Mouse (Mus musculus): ENCODE data around the gene Myrfl. TPM values are rescaled to one million over a fixed set of nuclear protein-coding genes. Genes with fewer than 3 reads are reported as not detected.

Myrfl gene
- polyA plus RNA-seq, 1 experiment from 2014 or later: not detected

GRCm38 (mm10) chr10:116926428-116927113, 29.9 kb upstream of the Myrfl start:
- H3K27me3 ChIP-seq: no peaks in the 10 kb centered on the region
- H3K9ac ChIP-seq: no peak overlapping the region
- no peak overlapping the region for H3K4me2 ChIP-seq
- ATAC-seq (ENCODE audit: insufficient read depth): no peak
- no peak overlapping the region for H3K27ac ChIP-seq (replicated peaks)
- WGBS (ENCODE audit: insufficient replicate concordance): 66% methylated on average over 11 of the region's 11 CpGs
- peaks cover 17% of the 10 kb centered on the region for H3K36me3 ChIP-seq (replicated peaks)
- H3K9me3 ChIP-seq (replicated peaks): no peaks in the 10 kb centered on the region
- H3K4me3 ChIP-seq (replicated peaks): no peak overlapping the region
- no peaks in the 10 kb centered on the region; the same call in 1 of the 2 replicates for H3K4me1 ChIP-seq (replicated peaks)

GRCm38 (mm10) chr10:116923651-116924495, 27.2 kb upstream of the Myrfl start:
- H3K36me3 ChIP-seq (replicated peaks): peaks cover 12% of the 10 kb centered on the region
- WGBS (ENCODE audit: insufficient replicate concordance): 79% methylated on average over 19 of the region's 19 CpGs

GRCm38 (mm10) chr10:116922161-116922560, 25.4 kb upstream of the Myrfl start:
- WGBS (ENCODE audit: insufficient replicate concordance): 79% methylated on average over 15 of the region's 15 CpGs
- no peaks in the 10 kb centered on the region for H3K9me3 ChIP-seq (replicated peaks)
- no peak overlapping the region for H3K27ac ChIP-seq (replicated peaks)
- no peak overlapping the region for H3K9ac ChIP-seq
- H3K4me1 ChIP-seq (replicated peaks): no peaks in the 10 kb centered on the region
- H3K4me3 ChIP-seq (replicated peaks): no peak overlapping the region
- ATAC-seq (ENCODE audit: insufficient read depth): no peak
- H3K27me3 ChIP-seq: no peaks in the 10 kb centered on the region
- H3K4me2 ChIP-seq: no peak overlapping the region
- H3K36me3 ChIP-seq (replicated peaks): peaks cover 12% of the 10 kb centered on the region

More at GRCm38 (mm10) chr10:116923651-116924495, 27.2 kb upstream of the Myrfl start:
- H3K9me3 ChIP-seq (replicated peaks): no peaks in the 10 kb centered on the region
- ATAC-seq (ENCODE audit: insufficient read depth): no peak
- no peak overlapping the region for H3K27ac ChIP-seq (replicated peaks)
- H3K27me3 ChIP-seq: no peaks in the 10 kb centered on the region
- no peak overlapping the region for H3K9ac ChIP-seq
- H3K4me2 ChIP-seq: no peak overlapping the region
- H3K4me1 ChIP-seq (replicated peaks): no peaks in the 10 kb centered on the region
- no peak overlapping the region for H3K4me3 ChIP-seq (replicated peaks)

GRCm38 (mm10) chr10:116921416-116921815, 24.7 kb upstream of the Myrfl start:
- peaks cover 13% of the 10 kb centered on the region for H3K36me3 ChIP-seq (replicated peaks)
- no peak for ATAC-seq (ENCODE audit: insufficient read depth)
- H3K9me3 ChIP-seq (replicated peaks): no peaks in the 10 kb centered on the region
- H3K27ac ChIP-seq (replicated peaks): no peak overlapping the region
- H3K4me2 ChIP-seq: no peak overlapping the region
- H3K4me1 ChIP-seq (replicated peaks): no peaks in the 10 kb centered on the region
- 79% methylated on average over 15 of the region's 15 CpGs for WGBS (ENCODE audit: insufficient replicate concordance)
- H3K27me3 ChIP-seq: no peaks in the 10 kb centered on the region
- no peak overlapping the region for H3K9ac ChIP-seq
- no peak overlapping the region for H3K4me3 ChIP-seq (replicated peaks)

GRCm38 (mm10) chr10:116920641-116921040, 23.9 kb upstream of the Myrfl start:
- H3K4me3 ChIP-seq (replicated peaks): no peak overlapping the region
- H3K4me2 ChIP-seq: no peak overlapping the region
- no peak overlapping the region for H3K9ac ChIP-seq
- ATAC-seq (ENCODE audit: insufficient read depth): no peak
- no peaks in the 10 kb centered on the region for H3K4me1 ChIP-seq (replicated peaks)
- H3K27me3 ChIP-seq: no peaks in the 10 kb centered on the region
- no peaks in the 10 kb centered on the region for H3K9me3 ChIP-seq (replicated peaks)
- H3K36me3 ChIP-seq (replicated peaks): peaks cover 18% of the 10 kb centered on the region
- no peak overlapping the region for H3K27ac ChIP-seq (replicated peaks)
- 84% methylated on average over 8 of the region's 8 CpGs for WGBS (ENCODE audit: insufficient replicate concordance)

- Histone ChIP-seq H3K4me3 (replicated peaks) (no peak overlapping the region), H3K27me3 (no peaks in the 10 kb centered on the region), H3K9me3 (replicated peaks) (no peaks in the 10 kb centered on the region), H3K4me1 (replicated peaks) (no peaks in the 10 kb centered on the region), H3K9ac (no peak overlapping the region), H3K36me3 (replicated peaks) (peaks cover 16% of the 10 kb centered on the region), H3K4me2 (no peak overlapping the region), H3K27ac (replicated peaks) (no peak overlapping the region)
- ATAC-seq (ENCODE audit: insufficient read depth): no peak
- WGBS (ENCODE audit: insufficient replicate concordance): 72% methylated on average over 25 of the region's 25 CpGs
These were observed 22.9 kb upstream of the Myrfl start for GRCm38 (mm10) chr10:116919368-116920317.

GRCm38 (mm10) chr10:116916581-116916980, 19.9 kb upstream of the Myrfl start:
- 69% methylated on average over 8 of the region's 8 CpGs for WGBS (ENCODE audit: insufficient replicate concordance)

GRCm38 (mm10) chr10:116915286-116915685, 18.6 kb upstream of the Myrfl start:
- Histone ChIP-seq H3K27ac (replicated peaks) (no peak overlapping the region), H3K9me3 (replicated peaks) (no peaks in the 10 kb centered on the region), H3K4me2 (no peak overlapping the region), H3K36me3 (replicated peaks) (peaks cover 28% of the 10 kb centered on the region), H3K4me1 (replicated peaks) (peaks cover 4% of the 10 kb centered on the region; the same call in 1 of the 2 replicates), H3K9ac (no peak overlapping the region), H3K4me3 (replicated peaks) (no peak overlapping the region), H3K27me3 (no peaks in the 10 kb centered on the region)
- no peak for ATAC-seq (ENCODE audit: insufficient read depth)
- 79% methylated on average over 8 of the region's 8 CpGs for WGBS (ENCODE audit: insufficient replicate concordance)

More at GRCm38 (mm10) chr10:116916581-116916980, 19.9 kb upstream of the Myrfl start:
- H3K36me3 ChIP-seq (replicated peaks): peaks cover 24% of the 10 kb centered on the region
- no peak overlapping the region for H3K9ac ChIP-seq
- H3K27ac ChIP-seq (replicated peaks): no peak overlapping the region
- ATAC-seq (ENCODE audit: insufficient read depth): no peak
- H3K9me3 ChIP-seq (replicated peaks): no peaks in the 10 kb centered on the region
- H3K27me3 ChIP-seq: no peaks in the 10 kb centered on the region
- 0 out of 2 replicates have a peak, but pooled peaks cover 4% of the 10 kb centered on the region for H3K4me1 ChIP-seq (replicated peaks)
- no peak overlapping the region for H3K4me3 ChIP-seq (replicated peaks)
- H3K4me2 ChIP-seq: no peak overlapping the region

GRCm38 (mm10) chr10:116914586-116914985, 17.9 kb upstream of the Myrfl start:
- Histone ChIP-seq H3K4me1 (replicated peaks) (peaks cover 8% of the 10 kb centered on the region), H3K36me3 (replicated peaks) (peaks cover 34% of the 10 kb centered on the region), H3K27me3 (no peaks in the 10 kb centered on the region), H3K9ac (no peak overlapping the region), H3K4me2 (no peak overlapping the region), H3K9me3 (replicated peaks) (no peaks in the 10 kb centered on the region), H3K27ac (replicated peaks) (no peak overlapping the region), H3K4me3 (replicated peaks) (no peak overlapping the region)
- 85% methylated on average over 9 of the region's 9 CpGs for WGBS (ENCODE audit: insufficient replicate concordance)
- no peak for ATAC-seq (ENCODE audit: insufficient read depth)

GRCm38 (mm10) chr10:116913647-116914273, 17.0 kb upstream of the Myrfl start:
- no peak overlapping the region for H3K27ac ChIP-seq (replicated peaks)
- no peak for ATAC-seq (ENCODE audit: insufficient read depth)
- H3K4me1 ChIP-seq (replicated peaks): peaks cover 16% of the 10 kb centered on the region
- no peaks in the 10 kb centered on the region for H3K27me3 ChIP-seq
- H3K9me3 ChIP-seq (replicated peaks): no peaks in the 10 kb centered on the region
- no peak overlapping the region for H3K4me3 ChIP-seq (replicated peaks)
- H3K9ac ChIP-seq: no peak overlapping the region
- 72% methylated on average over 17 of the region's 17 CpGs for WGBS (ENCODE audit: insufficient replicate concordance)
- H3K4me2 ChIP-seq: no peak overlapping the region
- H3K36me3 ChIP-seq (replicated peaks): peaks cover 40% of the 10 kb centered on the region
